Mouse (Mus musculus): Measurements from ENCODE around the gene 1110051M20Rik. TPM values are rescaled to one million over a fixed set of nuclear protein-coding genes. Genes with fewer than 3 reads are reported as not detected.

The 1110051M20Rik gene
- polyA plus RNA-seq, 1 experiment, result 21.0 TPM

Other genes with a start within 250 kb of the 1110051M20Rik start
- gene Nr1h3, start 241.9 kb downstream of the 1110051M20Rik start, polyA plus RNA-seq (2012; rRNA removed), result 18.6 and 20.8 TPM in 2 replicates
- gene Acp2, start 241.8 kb downstream of the 1110051M20Rik start, polyA plus RNA-seq (2012; rRNA removed), result 18.8 and 24.2 TPM in 2 replicates
- gene Ddb2, start 207.7 kb downstream of the 1110051M20Rik start, polyA plus RNA-seq (2012; rRNA removed), result 28.5 and 43.1 TPM in 2 replicates
- gene Pacsin3, start 188.8 kb downstream of the 1110051M20Rik start, polyA plus RNA-seq (2012; rRNA removed), result 43.3 and 46.7 TPM in 2 replicates
- gene Arfgap2, start 179.7 kb downstream of the 1110051M20Rik start, polyA plus RNA-seq (2012; rRNA removed), result 30.7 and 41.6 TPM in 2 replicates
- 4.4 and 5.8 TPM in 2 replicates for gene Lrp4, start 12.8 kb upstream of the 1110051M20Rik start, polyA plus RNA-seq (2012; rRNA removed)
- gene Ckap5, start 82.1 kb upstream of the 1110051M20Rik start, polyA plus RNA-seq (2012; rRNA removed), result 19.6 and 22.9 TPM in 2 replicates
- 0.25 and 0.33 TPM in 2 replicates for gene F2, start 191.7 kb upstream of the 1110051M20Rik start, polyA plus RNA-seq (2012; rRNA removed)
- 15.3 and 16.5 TPM in 2 replicates for gene Zfp408, start 205.1 kb upstream of the 1110051M20Rik start, polyA plus RNA-seq (2012; rRNA removed)
- gene Arhgap1, start 205.2 kb upstream of the 1110051M20Rik start, polyA plus RNA-seq (2012; rRNA removed), result 127 and 128 TPM in 2 replicates

Data from urinary bladder, adult 2 months (tissue).